Mouse (Mus musculus): Measurements from ENCODE around the gene Repin1.
"Not testable (repeated sequence)": the region's sequence is repeated elsewhere in the genome, so short reads cannot be mapped to it uniquely, and the experiment has no call there.

Gene Repin1

DNA sequence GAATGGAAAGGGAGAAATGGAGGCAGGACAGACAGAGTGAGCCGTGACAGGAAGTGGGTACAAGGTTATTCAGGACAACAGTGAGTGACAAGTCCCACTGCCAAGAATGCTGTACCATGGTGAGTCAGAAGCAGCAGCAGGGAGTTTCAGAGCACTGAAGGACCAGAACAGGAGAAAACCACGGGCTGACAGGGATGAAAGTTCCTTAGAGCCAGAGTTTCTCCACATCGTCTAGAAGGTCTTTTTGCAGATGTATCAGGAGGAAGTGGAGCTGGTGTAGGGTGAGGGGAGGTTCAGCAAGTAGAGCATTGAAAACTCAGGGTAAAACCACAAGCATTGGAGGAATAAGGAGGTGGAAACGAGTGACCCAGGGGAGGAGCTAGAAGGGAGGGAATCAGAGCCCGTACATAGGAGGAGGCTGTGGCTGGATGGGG is 14.5 kb upstream of the Repin1 start:
- no peak for DNase-seq (ENCODE audit: low spot score in 2 of 2)

- no peak for DNase-seq (ENCODE audit: low spot score in 2 of 2)
These were observed 12.4 kb upstream of the Repin1 start for GRCm38 (mm10) chr6:48581257-48581656.

- no peak for DNase-seq (ENCODE audit: low spot score in 2 of 2)
These were observed 11.6 kb upstream of the Repin1 start for GRCm38 (mm10) chr6:48582037-48582436.

GRCm38 (mm10) chr6:48589194-48589750 is 4.4 kb upstream of the Repin1 start, which contains the start of gene Gm45021:
Gene Gm45021 (plus strand): TSS chr6:48589610.
- no peak for DNase-seq (ENCODE audit: low spot score in 2 of 2)

DNA sequence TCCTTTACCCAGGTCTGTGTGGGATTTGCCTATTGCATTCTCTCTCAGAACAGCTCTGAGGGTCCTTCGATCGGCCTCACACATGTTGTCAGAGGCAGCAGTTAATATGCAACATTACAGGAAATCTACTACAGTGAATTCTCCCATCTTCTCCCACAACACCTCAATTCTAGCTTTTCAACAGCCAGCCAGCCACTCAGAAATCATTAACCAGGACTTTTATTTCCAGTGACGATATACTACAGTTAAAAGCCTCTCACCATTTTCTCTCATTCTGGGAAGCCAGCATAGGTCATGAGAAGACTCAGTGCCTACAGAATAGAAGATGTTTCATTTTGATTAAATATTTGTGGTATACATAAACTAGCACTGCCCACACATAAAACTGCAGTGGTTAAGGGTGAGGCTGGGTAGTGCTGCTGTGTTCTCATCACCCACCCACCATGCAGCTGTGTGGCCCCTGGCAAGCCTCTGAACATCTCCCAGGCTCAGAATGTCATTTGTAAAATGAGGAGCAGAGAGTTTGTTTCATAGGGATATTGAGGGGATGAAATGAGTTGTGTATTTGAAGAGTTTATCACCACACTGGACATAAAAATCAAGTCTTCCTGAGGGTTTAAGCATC is 2.4 kb upstream of the Repin1 start:
- no peak for DNase-seq (ENCODE audit: low spot score in 2 of 2)

DNA sequence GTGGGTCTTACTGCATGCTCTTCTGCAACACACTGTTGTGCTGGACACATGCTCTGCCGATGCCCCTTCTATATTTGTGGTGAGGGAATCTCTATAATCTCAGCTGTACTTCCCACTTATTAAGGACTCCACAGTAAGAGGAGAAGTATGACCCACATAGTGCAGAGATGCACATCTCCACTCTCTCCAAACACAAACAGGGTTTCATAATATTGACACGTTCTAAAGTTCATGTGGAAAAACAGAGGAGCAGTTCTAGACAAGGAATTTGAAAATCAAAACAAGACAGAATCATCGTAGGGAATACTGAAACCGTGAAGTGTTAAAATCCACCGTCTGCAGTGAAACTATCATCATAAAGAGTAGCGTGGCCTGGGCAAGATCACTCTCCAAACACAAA is 1.8 kb upstream of the Repin1 start:
- no peak for DNase-seq (ENCODE audit: low spot score in 2 of 2)

- DNase-seq (ENCODE audit: low spot score in 2 of 2), result peak in 1 of 2 experiments; percentile 38
These were observed 508 bp downstream of the Repin1 start for GRCm38 (mm10) chr6:48594043-48594738.

GRCm38 (mm10) chr6:48595278-48595677 is 1.6 kb downstream of the Repin1 start:
- DNase-seq (ENCODE audit: low spot score in 2 of 2), result no peak

DNA sequence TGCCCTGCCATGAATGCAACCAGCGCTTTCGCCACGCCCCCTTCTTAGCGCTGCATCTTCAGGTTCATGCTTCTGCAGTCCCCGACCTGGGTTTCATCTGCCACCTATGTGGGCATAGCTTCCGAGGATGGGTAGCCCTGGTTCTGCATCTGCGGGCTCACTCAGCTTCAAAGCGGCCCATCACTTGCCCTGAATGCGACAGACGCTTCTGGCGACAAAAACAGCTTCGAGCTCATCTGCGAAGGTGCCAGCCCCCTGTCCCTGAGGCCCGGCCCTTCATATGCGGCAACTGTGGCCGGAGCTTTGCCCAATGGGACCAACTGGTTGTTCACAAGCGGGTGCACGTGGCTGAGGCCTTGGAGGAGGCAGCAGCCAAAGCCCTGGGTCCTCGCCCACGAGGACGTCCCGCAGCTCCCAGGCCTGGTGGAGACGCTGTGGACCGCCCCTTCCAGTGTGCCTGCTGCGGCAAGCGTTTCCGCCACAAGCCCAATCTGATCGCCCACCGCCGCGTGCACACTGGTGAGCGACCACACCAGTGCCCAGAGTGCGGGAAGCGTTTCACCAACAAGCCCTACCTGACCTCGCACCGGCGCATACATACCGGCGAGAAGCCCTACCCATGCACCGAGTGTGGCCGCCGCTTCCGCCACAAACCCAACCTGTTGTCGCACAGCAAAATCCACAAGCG is 3.0 kb downstream of the Repin1 start:
- DNase-seq (ENCODE audit: low spot score in 2 of 2), result no peak

GRCm38 (mm10) chr6:48597233-48597625 is 3.5 kb downstream of the Repin1 start:
- no peak for DNase-seq (ENCODE audit: low spot score in 2 of 2)

- DNase-seq (ENCODE audit: low spot score in 2 of 2), result no peak
These were observed 6.9 kb downstream of the Repin1 start for GRCm38 (mm10) chr6:48600594-48600993.

GRCm38 (mm10) chr6:48601271-48602079 is 7.8 kb downstream of the Repin1 start, which contains the start of gene Zfp775:
Gene Zfp775 (plus strand): TSS chr6:48602063.
- DNase-seq (ENCODE audit: low spot score in 2 of 2), result peak; percentile 95 to 96

GRCm38 (mm10) chr6:48602080-48602741 is 8.5 kb downstream of the Repin1 start:
- DNase-seq (ENCODE audit: low spot score in 2 of 2), result peak in 1 of 2 experiments; percentile 22

GRCm38 (mm10) chr6:48608124-48608523 is 14.4 kb downstream of the Repin1 start:
- DNase-seq (ENCODE audit: low spot score in 2 of 2), result no peak

GRCm38 (mm10) chr6:48609512-48609911 is 15.8 kb downstream of the Repin1 start:
- DNase-seq (ENCODE audit: low spot score in 2 of 2), result no peak

DNA sequence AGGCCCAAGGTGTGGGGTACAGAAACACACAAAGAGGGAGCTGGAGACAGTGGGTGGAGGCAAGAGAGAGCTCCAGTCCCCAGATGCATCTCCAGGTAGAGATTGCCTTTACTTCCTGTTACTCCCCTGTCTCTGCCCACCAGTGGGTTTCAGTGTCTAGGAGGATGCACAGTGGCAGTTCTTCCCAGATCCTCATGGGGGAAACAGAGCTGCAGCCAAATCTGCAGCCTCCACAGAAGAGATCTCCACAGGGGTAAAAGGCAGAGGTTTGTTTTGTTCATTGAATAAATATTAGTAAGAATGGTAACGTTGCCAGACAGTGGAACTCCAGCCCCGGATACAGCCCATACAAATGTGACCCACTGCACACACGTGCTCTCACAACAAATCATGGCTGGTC is 17.0 kb downstream of the Repin1 start:
- no peak for DNase-seq (ENCODE audit: low spot score in 2 of 2)

- no peak for DNase-seq (ENCODE audit: low spot score in 2 of 2)
These were observed 19.8 kb downstream of the Repin1 start for GRCm38 (mm10) chr6:48613464-48613863.

DNA sequence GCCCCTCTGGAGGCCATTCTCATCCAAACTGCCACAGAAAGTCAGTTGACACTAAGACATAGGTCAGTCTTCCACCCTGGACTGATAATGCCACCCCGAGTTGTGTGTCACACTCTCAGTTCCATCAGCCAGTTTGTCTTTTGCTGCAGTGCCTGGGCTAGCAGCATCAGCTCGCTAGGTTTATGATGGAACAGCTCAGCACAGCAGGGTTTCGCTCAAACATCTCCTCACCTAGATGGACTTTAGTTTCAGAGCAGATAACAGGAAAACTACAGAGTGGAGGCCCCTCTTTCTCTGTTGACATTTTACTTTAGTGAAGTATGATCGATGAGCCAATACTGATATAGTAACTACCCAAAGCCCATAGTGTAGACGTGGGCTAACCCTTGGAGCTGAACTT is 21.1 kb downstream of the Repin1 start:
- no peak for DNase-seq (ENCODE audit: low spot score in 2 of 2)

DNA sequence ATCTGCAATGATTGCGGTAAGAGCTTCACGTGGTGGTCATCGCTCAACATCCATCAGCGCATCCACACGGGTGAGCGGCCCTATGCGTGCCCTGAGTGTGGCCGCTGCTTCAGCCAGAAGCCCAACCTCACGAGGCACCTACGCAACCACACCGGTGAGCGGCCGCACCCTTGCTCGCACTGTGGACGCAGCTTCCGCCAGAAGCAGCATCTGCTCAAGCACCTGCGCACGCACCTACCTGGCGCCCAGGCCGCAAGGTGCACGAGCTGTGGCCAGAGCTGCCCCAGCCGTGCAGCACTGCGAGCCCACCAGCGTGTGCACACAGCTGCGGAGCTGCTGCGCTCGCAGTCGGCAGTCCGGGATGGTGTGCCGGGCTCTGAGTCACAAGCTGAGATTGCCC is 26.3 kb downstream of the Repin1 start:
- DNase-seq (ENCODE audit: low spot score in 2 of 2), result no peak

DNA sequence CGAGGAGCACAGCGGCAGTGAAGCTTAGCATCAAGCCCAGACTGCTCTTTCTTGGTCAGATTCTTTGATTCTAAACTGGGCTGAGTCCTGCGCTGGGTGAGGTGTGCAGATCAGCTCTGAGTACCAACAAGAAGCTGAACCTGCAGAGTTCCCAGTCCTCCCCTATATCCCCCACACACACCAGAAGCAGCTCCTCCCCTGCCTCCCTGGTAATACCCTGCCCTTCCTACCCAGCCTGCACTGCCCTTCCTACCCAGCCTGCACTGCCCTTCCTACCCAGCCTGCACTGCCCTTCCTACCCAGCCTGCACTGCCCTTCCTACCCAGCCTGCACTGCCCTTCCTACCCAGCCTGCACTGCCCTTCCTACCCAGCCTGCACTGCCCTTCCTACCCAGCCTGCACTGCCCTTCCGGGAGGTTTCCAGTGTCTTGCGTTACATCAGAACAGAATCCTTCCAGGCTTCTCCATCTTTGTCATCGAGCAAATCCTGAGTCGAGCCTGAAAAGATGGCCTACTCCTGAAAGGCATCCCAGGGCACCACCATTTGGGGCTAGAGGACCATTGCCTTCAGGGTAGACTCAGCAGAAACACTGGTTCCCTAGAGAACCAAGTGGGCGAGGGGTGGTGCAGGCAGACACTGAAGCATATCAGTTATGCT is 28.6 kb downstream of the Repin1 start:
- DNase-seq (ENCODE audit: low spot score in 2 of 2), result not testable (repeated sequence)

All from urinary bladder, postnatal 4 days (tissue).